Mouse (Mus musculus) layer of hippocampus, adult 11-12 months (tissue): Measurements from ENCODE around the gene Atp5mpl.
"Not testable (repeated sequence)": the region's sequence is repeated elsewhere in the genome, so short reads cannot be mapped to it uniquely, and the experiment has no call there.

Source experiments
- DNase-seq: peaks from one replicate; pipeline ENCODE4 v3.0.0; 2022; ENCODE audit warnings: low spot score

The Atp5mpl gene

GRCm38 (mm10) chr12:111950486-111950885, 16.3 kb downstream of the Atp5mpl start:
- DNase-seq = no peak

- DNase-seq = peak; percentile 71
These were observed 20.1 kb downstream of the Atp5mpl start for GRCm38 (mm10) chr12:111946716-111947115.

GRCm38 (mm10) chr12:111945765-111946655, 20.8 kb downstream of the Atp5mpl start:
- DNase-seq = not testable (repeated sequence)

GRCm38 (mm10) chr12:111945115-111945514, 21.7 kb downstream of the Atp5mpl start:
- DNase-seq = no peak

DNA sequence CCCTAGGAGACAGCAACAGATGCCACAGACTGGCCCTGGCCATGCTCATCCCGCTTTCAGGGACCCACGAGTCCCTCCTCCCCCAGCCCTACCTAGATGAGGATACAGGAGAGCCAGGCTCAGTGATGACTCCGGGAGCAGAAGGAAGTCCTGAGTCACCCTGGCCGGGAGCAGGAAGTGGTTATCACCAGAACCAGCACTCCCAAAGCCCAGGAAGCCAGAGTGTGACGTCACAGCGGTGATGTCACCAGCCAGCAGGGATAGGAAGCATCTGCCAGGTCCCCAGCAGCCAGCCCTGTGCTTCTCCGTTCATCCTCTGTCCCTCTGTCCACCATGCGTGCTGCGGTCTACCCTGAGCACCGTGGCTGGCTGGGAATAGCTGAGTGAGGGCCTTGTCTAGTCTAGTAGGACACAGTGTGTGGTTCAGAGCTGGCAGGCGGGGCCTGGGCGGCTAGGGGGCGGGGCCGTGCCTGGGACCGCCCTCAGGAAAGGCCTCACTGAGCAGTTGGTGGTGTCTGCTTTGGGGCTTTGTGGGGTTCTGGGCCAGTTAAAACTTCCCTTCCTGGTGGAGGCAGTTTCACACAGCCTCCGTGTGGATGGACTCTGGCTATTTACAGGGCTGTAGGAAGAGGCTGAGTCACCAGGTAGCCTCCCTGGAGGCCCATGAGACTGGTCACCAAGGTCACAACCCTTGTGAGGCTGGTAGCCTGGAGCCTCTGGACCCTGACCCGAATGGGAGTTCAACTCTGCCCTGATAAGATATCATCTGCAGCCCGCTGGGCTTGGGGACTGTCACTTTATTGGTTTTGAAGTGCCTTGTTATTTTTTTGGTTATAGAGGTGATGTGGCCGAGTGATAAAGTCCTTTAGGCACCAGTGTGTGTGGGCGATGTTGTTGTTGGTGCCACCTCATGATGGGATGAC, 22.5 kb downstream of the Atp5mpl start:
- not testable (repeated sequence) for DNase-seq

- DNase-seq = no peak
These were observed 23.2 kb downstream of the Atp5mpl start for GRCm38 (mm10) chr12:111943421-111944064.

DNA sequence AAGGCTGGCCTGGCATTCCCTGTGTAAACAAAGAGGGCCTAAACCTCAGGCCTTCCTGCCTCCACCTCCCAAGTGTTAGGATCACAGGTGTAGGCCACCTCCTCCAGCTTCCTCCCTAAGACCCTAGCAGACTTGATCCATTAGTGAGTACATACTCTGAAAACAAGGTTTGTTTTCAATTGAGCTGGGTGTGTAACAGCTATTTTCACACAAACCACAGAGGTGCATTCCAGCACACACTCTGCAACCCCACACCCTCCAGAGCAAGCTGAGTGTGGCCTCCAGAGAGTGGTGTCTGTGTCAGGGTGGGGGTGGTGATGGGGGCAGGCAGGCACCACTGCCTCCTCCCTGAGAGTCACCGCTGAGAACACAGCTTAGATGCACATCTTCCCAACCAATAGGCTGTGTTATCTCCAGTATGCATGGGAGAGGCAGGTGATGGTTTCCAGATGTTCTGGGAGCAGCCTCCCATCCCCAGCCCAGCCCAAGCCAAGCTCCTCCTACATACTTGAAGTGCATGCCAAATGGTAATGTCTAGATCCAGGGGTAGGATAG, 28.1 kb downstream of the Atp5mpl start:
- DNase-seq = no peak

DNA sequence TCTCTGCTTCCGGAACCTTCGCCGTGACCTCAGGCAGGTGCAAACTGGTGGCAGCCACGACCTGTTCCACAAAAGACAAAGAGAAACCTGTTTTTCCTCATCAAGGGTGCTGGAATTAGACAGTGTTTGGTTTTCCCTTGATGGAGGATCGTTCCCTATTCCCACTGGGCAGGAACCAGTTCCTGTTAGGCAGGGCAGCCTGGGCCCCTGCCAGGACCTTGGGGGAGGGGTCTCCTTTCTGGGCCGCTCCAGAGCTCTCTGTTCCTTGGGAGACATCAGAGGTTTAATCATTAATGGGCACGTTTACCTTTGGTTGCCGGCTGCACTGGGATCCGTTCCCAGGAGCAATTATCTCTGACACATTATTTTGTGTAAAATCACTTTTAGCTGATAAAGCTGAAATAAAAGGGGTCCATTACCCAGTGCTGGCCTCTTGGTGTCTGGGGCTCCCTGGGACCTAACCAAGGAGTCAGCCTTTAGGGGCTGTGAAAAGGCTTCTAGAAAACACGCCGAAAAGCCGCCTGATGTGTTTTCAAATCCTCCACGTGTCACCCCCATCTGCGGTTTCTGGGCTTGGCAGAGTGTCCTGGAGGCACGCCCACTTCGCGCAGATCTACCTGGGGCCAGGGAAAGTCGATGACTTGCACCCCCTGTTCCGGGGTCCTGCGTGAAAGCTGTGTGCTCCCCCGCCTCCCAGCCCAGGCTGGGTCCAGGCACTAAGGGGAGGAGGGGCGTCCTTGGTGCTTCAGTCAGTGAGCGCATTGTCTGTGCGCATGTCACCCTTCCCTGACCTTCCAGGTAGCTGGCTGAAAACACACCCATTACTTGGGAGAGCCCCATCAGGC, 29.8 kb downstream of the Atp5mpl start:
- no peak for DNase-seq

DNA sequence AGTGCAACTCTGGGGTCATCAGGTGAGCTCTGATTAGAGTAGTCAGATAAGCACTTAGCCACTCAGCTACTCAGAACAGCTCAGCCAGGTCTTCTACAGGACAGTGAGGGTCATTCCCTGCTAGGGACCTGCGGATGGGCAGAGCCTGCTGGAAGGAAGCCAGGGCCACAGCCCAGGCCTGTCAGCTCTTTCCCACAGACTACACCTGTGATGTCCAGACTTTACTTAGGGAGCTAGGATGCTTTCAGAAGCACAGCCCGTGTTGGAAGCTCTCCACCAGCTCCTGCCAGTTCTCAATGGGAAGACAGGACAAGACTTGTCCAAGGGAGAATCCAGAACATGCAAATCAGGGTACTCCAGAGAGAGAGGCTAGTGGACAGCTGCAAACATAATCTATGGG, 32.8 kb downstream of the Atp5mpl start:
- no peak for DNase-seq

DNA sequence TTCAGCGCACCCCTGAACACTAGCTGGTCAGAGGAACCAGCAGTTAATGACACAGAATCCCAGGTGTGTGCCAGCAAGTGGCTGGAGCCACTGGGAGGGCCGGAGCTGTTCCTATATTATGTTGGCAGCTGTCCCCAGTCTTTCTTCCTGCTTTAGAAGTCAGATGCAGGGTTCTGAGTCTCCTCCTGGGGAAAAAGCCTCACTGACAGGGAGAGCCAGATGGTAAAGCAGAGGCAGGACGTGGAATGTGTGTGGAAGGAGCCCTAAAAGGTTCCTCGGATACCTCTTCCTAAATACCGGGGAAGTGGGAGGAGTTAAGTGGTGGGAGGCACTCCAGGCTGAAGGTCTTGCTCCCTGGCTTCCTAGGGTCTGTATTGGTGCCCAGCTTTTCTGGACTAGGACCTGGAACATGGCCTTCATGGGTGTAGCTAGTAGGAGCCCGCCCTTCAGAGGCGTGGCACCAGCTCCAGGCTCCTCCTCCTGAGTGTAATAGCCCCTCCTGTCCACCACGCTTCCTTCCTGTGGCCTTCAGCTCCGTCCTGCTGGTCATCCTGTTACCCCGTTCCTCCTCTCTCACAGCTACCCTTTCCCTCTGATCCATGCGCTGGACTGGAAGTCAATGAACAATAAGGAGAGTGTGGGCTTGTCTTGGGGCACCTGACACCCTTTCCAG, 33.6 kb downstream of the Atp5mpl start:
- no peak for DNase-seq

DNA sequence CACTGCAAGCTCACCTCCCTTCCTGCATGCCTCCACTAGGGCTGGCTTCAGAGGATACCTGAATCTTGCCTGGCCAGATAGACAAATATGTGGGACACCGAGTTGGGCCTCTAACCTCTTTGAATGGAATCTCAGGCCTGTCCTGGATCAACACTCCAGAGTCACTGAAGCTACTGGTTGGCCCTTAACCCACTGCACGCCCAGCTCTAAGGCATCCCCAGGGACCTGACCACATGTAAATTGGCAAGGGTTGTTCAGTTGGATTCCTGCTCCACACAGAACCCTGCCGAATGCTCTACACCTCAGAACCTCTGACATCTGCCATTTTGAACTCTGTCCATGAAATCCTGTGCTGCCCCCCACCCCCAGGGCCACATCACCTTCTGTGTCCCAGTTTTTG, 34.3 kb downstream of the Atp5mpl start:
- no peak for DNase-seq

DNA sequence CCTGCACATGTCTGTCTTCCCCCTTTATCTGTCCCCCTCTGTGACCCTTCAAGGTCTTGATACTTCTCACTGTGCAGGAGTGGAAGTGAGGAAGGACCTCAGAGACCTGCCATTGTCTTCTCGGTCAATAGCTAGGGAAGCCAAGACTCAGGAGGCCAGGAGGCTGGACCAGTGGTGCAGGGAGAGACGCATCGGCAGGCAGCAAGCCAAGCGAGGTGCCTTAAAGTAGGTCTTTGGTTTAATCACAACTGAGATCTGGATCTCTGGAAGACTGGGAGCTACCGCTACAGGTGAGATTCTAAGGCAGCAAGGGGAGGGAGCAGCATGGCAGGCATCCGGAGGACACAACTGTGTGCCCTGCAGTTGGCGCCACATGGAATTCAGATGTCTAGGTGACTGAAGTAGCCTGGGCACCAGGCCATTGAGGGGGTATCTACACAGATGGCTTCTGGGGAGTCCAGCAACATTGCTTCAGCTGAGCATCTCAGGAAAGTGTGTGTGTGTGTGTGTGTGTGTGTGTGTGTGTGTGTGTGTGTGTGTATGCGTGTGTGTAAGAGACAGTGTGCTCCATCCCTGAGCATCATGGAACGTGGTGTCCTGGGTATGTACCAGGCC, 35.3 kb downstream of the Atp5mpl start:
- DNase-seq = no peak

DNA sequence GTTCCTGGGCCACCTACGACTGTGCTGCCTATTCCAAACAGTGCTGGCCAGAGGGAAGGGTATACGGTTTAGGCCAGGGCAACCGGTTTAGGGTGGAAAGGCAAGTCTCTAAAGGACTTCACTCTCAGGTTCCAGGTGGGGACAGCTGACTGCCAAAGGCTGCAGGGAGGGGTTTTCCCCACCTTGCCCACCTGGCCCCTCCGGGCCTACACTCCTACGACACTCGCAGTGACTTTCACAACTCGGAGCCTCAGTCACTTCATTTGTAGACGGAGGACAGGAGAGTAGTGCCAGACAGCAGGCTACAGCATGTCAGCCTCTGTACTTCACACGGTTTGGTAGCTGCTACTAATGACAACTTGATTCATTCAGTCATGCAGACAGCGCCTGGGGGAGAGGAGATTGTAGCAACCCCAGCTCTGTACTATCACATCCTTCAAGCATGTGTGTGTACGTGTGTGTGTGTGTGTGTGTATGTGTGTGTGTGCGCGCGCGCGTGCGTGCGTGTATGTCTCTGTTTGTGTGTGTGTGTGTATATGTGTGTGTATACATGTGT, 38.3 kb downstream of the Atp5mpl start:
- DNase-seq = no peak

- DNase-seq = no peak
These were observed 39.4 kb downstream of the Atp5mpl start for GRCm38 (mm10) chr12:111927338-111927737.

DNA sequence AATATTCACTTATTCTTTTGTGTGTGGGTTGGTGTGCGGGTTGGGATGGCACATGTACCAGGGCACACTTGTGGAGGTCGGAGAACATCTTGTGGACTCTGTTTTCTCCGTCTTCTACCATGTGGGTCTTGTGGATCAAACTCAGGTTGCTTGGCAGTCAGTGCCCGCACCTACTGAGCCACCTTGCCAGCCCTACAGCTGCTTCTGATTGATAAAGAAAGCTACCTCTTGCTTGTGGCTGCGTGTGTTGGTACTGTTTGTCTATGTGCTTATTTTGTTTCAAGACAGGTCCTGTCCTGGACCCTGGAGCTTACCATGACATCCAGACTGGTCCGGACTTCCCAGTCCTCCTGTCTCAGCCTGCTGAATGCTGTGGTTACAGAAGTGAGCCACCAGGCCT, 43.7 kb downstream of the Atp5mpl start:
- DNase-seq = no peak

GRCm38 (mm10) chr12:111920046-111920445, 46.7 kb downstream of the Atp5mpl start:
- peak; percentile 79 for DNase-seq

- DNase-seq = no peak
These were observed 50.1 kb downstream of the Atp5mpl start for GRCm38 (mm10) chr12:111916514-111917217.

DNA sequence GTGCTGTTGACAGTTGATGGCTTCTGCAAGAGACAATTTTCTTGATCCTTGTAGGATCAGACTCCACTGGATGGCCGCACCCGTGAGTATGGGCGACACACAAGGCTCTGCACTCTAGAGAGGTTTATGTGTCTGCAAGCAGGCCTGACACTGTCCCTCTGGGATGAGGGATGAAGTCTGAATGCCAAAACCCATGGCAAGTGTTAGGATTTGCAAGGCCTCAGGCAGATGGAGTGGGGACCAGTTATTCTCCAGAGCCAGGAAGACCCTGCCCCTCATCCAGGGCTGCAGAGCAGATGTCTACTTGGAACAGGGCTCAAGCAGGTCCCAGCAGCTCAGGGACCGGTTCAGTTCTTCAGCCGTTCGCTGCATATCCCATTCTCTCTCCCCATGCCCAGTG, 51.0 kb downstream of the Atp5mpl start:
- no peak for DNase-seq

GRCm38 (mm10) chr12:111914031-111914430, 52.7 kb downstream of the Atp5mpl start:
- DNase-seq = no peak
